In genomic region chr2:166232376-166232775, GRCm38 (mm10) we compare ENCODE assay signal across 19 mouse cellular contexts.
DNase-seq lines count a peak whose midpoint lies in the region; ATAC-seq lines count a peak whose summit lies in the region.
"Had no signal": no experiment of that assay in that cellular context is flagged by ENCODE, and none has a peak within 500 bp of the region (broad histone marks: within the 10 kb centered on the region; RNA-seq: fewer than 3 reads in every experiment).

No protein-coding gene starts in this region.

- no peak for DNase-seq in heart, embryonic 10.5 days (ENCODE audit: low spot score)
- DNase-seq in heart, postnatal 14 days = no peak
- DNase-seq in lung, postnatal 14 days = no peak
- DNase-seq in limb, embryonic 11.5 days (ENCODE audit: low spot score) = no peak
- DNase-seq in layer of hippocampus, adult 9-11 months = no peak
- no peak for DNase-seq in hindbrain, embryonic 14.5 days (ENCODE audit: low spot score)
- DNase-seq: adrenal gland, adult 8-10 months; cerebellum, postnatal 10 days; gastrocnemius, postnatal 36 days; heart, postnatal 36 days; kidney, adult 2 months; retina, postnatal 1 day; thymus, postnatal 4 days had no signal

- peaks cover 49% of the 10 kb centered on the region for H3K4me1 ChIP-seq in heart, embryonic 10.5 days
- H3K4me1 ChIP-seq in lung, embryonic 15.5 days = peaks cover 7% of the 10 kb centered on the region
- peaks cover 16% of the 10 kb centered on the region for H3K4me1 ChIP-seq in limb, embryonic 11.5 days (ENCODE audit: control insufficient read depth, insufficient read depth, low read length)
- 0 out of 2 replicates have a peak, but pooled peaks cover 3% of the 10 kb centered on the region for H3K4me1 ChIP-seq in hindbrain, embryonic 14.5 days (replicated peaks; ENCODE audit: control insufficient read depth, insufficient read depth, low read length)
- peaks cover 11% of the 10 kb centered on the region for H3K4me1 ChIP-seq in hindbrain, embryonic 13.5 days (replicated peaks)

- peak; percentile 15; the same call in 1 of the 2 replicates for ATAC-seq in lung, embryonic 15.5 days (ENCODE audit: borderline replicate concordance, extremely low read depth, low FRiP score, low TSS enrichment)
- no peak; the same call in 1 of the 2 replicates for ATAC-seq in limb, embryonic 11.5 days (ENCODE audit: insufficient number of reproducible peaks, low FRiP score, low TSS enrichment, low read depth)
- no peak for ATAC-seq in hindbrain, embryonic 14.5 days (ENCODE audit: low FRiP score)
- no peak for ATAC-seq in hindbrain, embryonic 13.5 days (ENCODE audit: low FRiP score)

- H3K27me3 ChIP-seq in heart, embryonic 10.5 days (ENCODE audit: insufficient read depth, poor library complexity, severe bottlenecking) = 0 out of 2 replicates have a peak, but pooled peaks cover 3% of the 10 kb centered on the region
- H3K27me3 ChIP-seq in lung, embryonic 15.5 days = no peaks in the 10 kb centered on the region; the same call in 1 of the 2 replicates
- H3K27me3 ChIP-seq in limb, embryonic 11.5 days (ENCODE audit: control insufficient read depth, insufficient read depth, low read length) = no peaks in the 10 kb centered on the region
- peaks cover 5% of the 10 kb centered on the region; the same call in 1 of the 2 replicates for H3K27me3 ChIP-seq in hindbrain, embryonic 14.5 days (ENCODE audit: control insufficient read depth, insufficient read depth, low read length)
- peaks cover 34% of the 10 kb centered on the region for H3K27me3 ChIP-seq in hindbrain, embryonic 13.5 days
- H3K27me3 ChIP-seq: liver, embryonic 15.5 days had no signal

- peak overlapping the region; percentile 71 for H3K27ac ChIP-seq in heart, embryonic 10.5 days
- peak overlapping the region; percentile 29; the same call in 1 of the 2 replicates for H3K27ac ChIP-seq in lung, embryonic 15.5 days
- H3K27ac ChIP-seq in limb, embryonic 11.5 days (replicated peaks; ENCODE audit: low read depth, low read length) = 0 out of 2 replicates have a peak overlapping the region, but pooled peaks have one; percentile 43
- no peak overlapping the region for H3K27ac ChIP-seq in hindbrain, embryonic 14.5 days
- no peak overlapping the region for H3K27ac ChIP-seq in hindbrain, embryonic 13.5 days
- H3K27ac ChIP-seq: layer of hippocampus, adult 2 months; liver, embryonic 15.5 days; neural tube, embryonic 15.5 days had no signal

- no peaks in the 10 kb centered on the region for H3K36me3 ChIP-seq in heart, embryonic 10.5 days
- H3K36me3 ChIP-seq in lung, embryonic 15.5 days = no peaks in the 10 kb centered on the region
- no peaks in the 10 kb centered on the region for H3K36me3 ChIP-seq in limb, embryonic 11.5 days (ENCODE audit: control insufficient read depth, insufficient read depth, low read length)
- H3K36me3 ChIP-seq in hindbrain, embryonic 14.5 days (replicated peaks; ENCODE audit: control insufficient read depth, insufficient read depth) = no peaks in the 10 kb centered on the region
- no peaks in the 10 kb centered on the region for H3K36me3 ChIP-seq in hindbrain, embryonic 13.5 days
- H3K36me3 ChIP-seq: liver, embryonic 15.5 days; neural tube, embryonic 15.5 days had no signal

- H3K4me3 ChIP-seq in heart, embryonic 10.5 days = no peak overlapping the region
- H3K4me3 ChIP-seq in lung, embryonic 15.5 days = no peak overlapping the region
- no peak overlapping the region for H3K4me3 ChIP-seq in limb, embryonic 11.5 days (ENCODE audit: low read depth, low read length)
- no peak overlapping the region for H3K4me3 ChIP-seq in hindbrain, embryonic 14.5 days (replicated peaks; ENCODE audit: low read length)
- H3K4me3 ChIP-seq in hindbrain, embryonic 13.5 days = no peak overlapping the region
- H3K4me3 ChIP-seq: erythroblast, embryonic 14.5 days; layer of hippocampus, adult 2 months; liver, embryonic 15.5 days; neural tube, embryonic 15.5 days had no signal

- intact Hi-C loops in heart, postnatal 14 days (cut with DNase I) = no loop called here

- no peak overlapping the region for H3K4me2 ChIP-seq in lung, embryonic 15.5 days
- no peak overlapping the region for H3K4me2 ChIP-seq in limb, embryonic 11.5 days (ENCODE audit: low read depth, severe bottlenecking)
- no peak overlapping the region for H3K4me2 ChIP-seq in hindbrain, embryonic 14.5 days (replicated peaks)
- no peak overlapping the region for H3K4me2 ChIP-seq in hindbrain, embryonic 13.5 days
- H3K4me2 ChIP-seq: liver, embryonic 15.5 days; neural tube, embryonic 15.5 days had no signal

- 37% methylated on average over 3 of the region's 3 CpGs for WGBS in heart, embryonic 10.5 days
- 31% methylated on average over 3 of the region's 3 CpGs for WGBS in lung, embryonic 15.5 days
- 19% methylated on average over 3 of the region's 3 CpGs for WGBS in limb, embryonic 11.5 days
- WGBS in hindbrain, embryonic 14.5 days = 58% methylated on average over 3 of the region's 3 CpGs
- WGBS in hindbrain, embryonic 13.5 days = 64% methylated on average over 3 of the region's 3 CpGs

- H3K9me3 ChIP-seq in heart, embryonic 10.5 days = no peaks in the 10 kb centered on the region
- no peaks in the 10 kb centered on the region for H3K9me3 ChIP-seq in lung, embryonic 15.5 days
- no peaks in the 10 kb centered on the region for H3K9me3 ChIP-seq in limb, embryonic 11.5 days (ENCODE audit: control insufficient read depth, low read length)
- H3K9me3 ChIP-seq in hindbrain, embryonic 14.5 days (ENCODE audit: control insufficient read depth, low read length) = no peaks in the 10 kb centered on the region
- H3K9me3 ChIP-seq in hindbrain, embryonic 13.5 days = no peaks in the 10 kb centered on the region
- H3K9me3 ChIP-seq: liver, embryonic 15.5 days; neural tube, embryonic 15.5 days had no signal

- no peak overlapping the region for H3K9ac ChIP-seq in lung, embryonic 15.5 days
- no peak overlapping the region for H3K9ac ChIP-seq in limb, embryonic 11.5 days (ENCODE audit: low read length)
- no peak overlapping the region for H3K9ac ChIP-seq in hindbrain, embryonic 14.5 days
- H3K9ac ChIP-seq in hindbrain, embryonic 13.5 days = no peak overlapping the region
- H3K9ac ChIP-seq: liver, embryonic 15.5 days; neural tube, embryonic 15.5 days had no signal

Comparison
In these comparisons a context has a peak if more than half of its experiments do, and no peak if none do; other contexts are left out.
1. H3K27ac ChIP-seq: peak in heart, embryonic 10.5 days (single experiment), lung, embryonic 15.5 days (single experiment) and limb, embryonic 11.5 days (single experiment); none in hindbrain, embryonic 14.5 days (single experiment) and hindbrain, embryonic 13.5 days (single experiment).